Mouse (Mus musculus): Measurements from ENCODE around the gene Tiam2.

- TF ChIP-seq POLR2A (IDR thresholded peaks at IDR 0.05; ENCODE audit: insufficient read depth, low read depth, low read length) = no peak
- no peak for TF ChIP-seq CTCF (IDR thresholded peaks at IDR 0.05; ENCODE audit: insufficient read depth, low read depth, low read length)
These were observed 180.1 kb downstream of the Tiam2 start for GRCm38 (mm10) chr17:3506508-3506907.

Measured in olfactory bulb, adult 2 months (tissue).